9 mouse cellular contexts compared by ENCODE assay signal in the genomic region with DNA sequence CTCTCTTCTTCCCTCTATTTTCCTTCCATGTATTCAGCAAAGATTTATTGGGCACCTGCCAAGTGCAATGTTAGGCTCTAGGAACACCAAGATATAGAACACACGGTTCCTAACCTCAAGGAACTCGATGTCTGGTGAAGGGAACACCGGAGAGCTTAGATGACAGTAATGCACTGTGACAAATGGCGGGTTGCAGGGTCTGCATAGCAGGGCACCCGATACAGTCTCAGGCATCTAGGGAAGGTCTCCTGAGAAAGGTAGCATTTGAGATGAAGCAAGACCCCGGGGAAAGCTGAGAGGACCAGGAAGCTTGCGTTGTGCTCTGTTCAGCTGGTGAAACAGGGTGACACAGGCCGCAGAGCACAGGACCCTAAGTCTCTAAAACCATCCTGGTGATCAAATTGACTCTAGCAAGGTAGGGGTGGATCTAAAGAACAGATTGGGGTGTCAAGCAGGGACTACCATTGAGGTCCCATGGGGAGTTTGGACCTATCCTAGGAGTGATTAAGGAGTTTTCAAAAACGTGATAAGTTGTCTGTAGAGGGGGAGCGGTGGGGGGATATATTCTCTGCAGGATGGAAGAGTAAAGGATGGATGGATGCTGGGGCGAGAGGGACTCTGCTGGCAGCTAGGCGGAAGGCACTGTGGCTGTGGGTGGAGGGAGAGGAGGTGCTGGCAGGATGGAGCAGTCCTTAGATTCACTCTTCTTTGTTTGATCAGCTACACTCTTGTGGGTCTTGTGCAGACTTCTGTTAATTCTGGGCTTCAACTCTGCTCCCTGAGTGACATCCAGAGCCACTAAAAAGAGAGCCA. TPM values are rescaled to one million over a fixed set of nuclear protein-coding genes. Genes with fewer than 3 reads are reported as not detected.
DNase-seq lines count a peak whose midpoint lies in the region; ATAC-seq and TF ChIP-seq lines count a peak whose summit lies in the region.
"Had no signal": no experiment of that assay in that cellular context is flagged by ENCODE, and none has a peak within 500 bp of the region (broad histone marks: within the 10 kb centered on the region; RNA-seq: fewer than 3 reads in every experiment).

No protein-coding gene starts in this region.

- no peaks in the 10 kb centered on the region for H3K36me3 ChIP-seq in thymus, adult 2 months (ENCODE audit: control insufficient read depth, insufficient read depth, low read length)
- no peaks in the 10 kb centered on the region for H3K36me3 ChIP-seq in neural tube, embryonic 15.5 days

- H3K4me1 ChIP-seq in thymus, adult 2 months (replicated peaks; ENCODE audit: control insufficient read depth, insufficient read depth, low read length): peaks cover 19% of the 10 kb centered on the region
- peaks cover 32% of the 10 kb centered on the region for H3K4me1 ChIP-seq in neural tube, embryonic 15.5 days

- H3K27ac ChIP-seq in thymus, adult 2 months (ENCODE audit: control insufficient read depth, insufficient read depth, low read length): no peak overlapping the region
- H3K27ac ChIP-seq in neural tube, embryonic 15.5 days (replicated peaks): 0 out of 2 replicates have a peak overlapping the region, but pooled peaks have one; percentile 3

- no peak overlapping the region for H3K9ac ChIP-seq in neural tube, embryonic 15.5 days (replicated peaks)

- ATAC-seq in neural tube, embryonic 15.5 days (ENCODE audit: low FRiP score): no peak
- ATAC-seq in activated CD4-positive, CD25-positive, alpha-beta regulatory T cell, adult 4 months: no peak

- DNase-seq in heart, adult 11 months: peak; percentile 92
- no peak for DNase-seq in heart, postnatal 14 days
- peak; percentile 31 for DNase-seq in thymus, postnatal 4 days
- DNase-seq in thymus, adult 2 months: no peak
- peak; percentile 29 for DNase-seq in kidney, postnatal 14 days
- DNase-seq in B cell, adult 2 months: no peak

- TF ChIP-seq CTCF in thymus, adult 2 months (IDR thresholded peaks at IDR 0.05; ENCODE audit: borderline replicate concordance, control insufficient read depth, extremely low read depth, insufficient read depth, low read length, poor library complexity): no peak

- no peak overlapping the region for H3K4me3 ChIP-seq in thymus, adult 2 months (ENCODE audit: control insufficient read depth, insufficient read depth, low read length)
- H3K4me3 ChIP-seq in neural tube, embryonic 15.5 days (replicated peaks): no peak overlapping the region

- H3K27me3 ChIP-seq in thymus, adult 2 months (ENCODE audit: control insufficient read depth, insufficient read depth, low read length): no peaks in the 10 kb centered on the region
- H3K27me3 ChIP-seq in neural tube, embryonic 15.5 days (replicated peaks): peaks cover 6% of the 10 kb centered on the region; the same call in 1 of the 2 replicates

- no peak for TF ChIP-seq POLR2A in thymus, adult 2 months (IDR thresholded peaks at IDR 0.05; ENCODE audit: control insufficient read depth, extremely low read depth, insufficient read depth, low read length, poor library complexity)

- no peak overlapping the region; the same call in 1 of the 2 replicates for H3K4me2 ChIP-seq in neural tube, embryonic 15.5 days

- H3K9me3 ChIP-seq in neural tube, embryonic 15.5 days (replicated peaks): no peaks in the 10 kb centered on the region

- 74% methylated on average over 12 of the region's 12 CpGs for WGBS in thymus, adult 2 months
- WGBS in neural tube, embryonic 15.5 days: 36% methylated on average over 12 of the region's 12 CpGs

- intact Hi-C loops in heart, postnatal 14 days (cut with DNase I): loop anchor here (1.0 to 2.0 kb wide), 3 partner anchors 75 to 189 kb away; no protein-coding TSS in a partner anchor

RNA-seq across cellular contexts. Expression of a gene that starts 43.5 kb away (rescaled TPM):
- total RNA-seq in heart, postnatal 14 days (2021): 10 to 100 TPM in 1 of 2 experiments, 1 to 10 TPM in 1; 9.0 to 10.9 TPM
- 0.87 and 2.3 TPM in 2 replicates for polyA plus RNA-seq in thymus, adult 2 months (2012; rRNA removed)
- 0.70 and 0.92 TPM in 2 replicates for polyA plus RNA-seq in neural tube, embryonic 15.5 days (2015; fragmentation: Nextera tagmentation; extraction: Ambion mirVana)
- polyA plus RNA-seq in activated CD4-positive, CD25-positive, alpha-beta regulatory T cell, adult 4 months (2017; shearing (Covaris generic)): not detected
- total RNA-seq: common myeloid progenitor, adult 5-6 weeks had no signal

Comparison
In these comparisons a context has a peak if more than half of its experiments do, and no peak if none do; other contexts are left out.
1. DNase-seq: peak in heart, adult 11 months (single experiment), thymus, postnatal 4 days (single experiment) and kidney, postnatal 14 days (single experiment); none in heart, postnatal 14 days (0 of 2), thymus, adult 2 months (single experiment) and B cell, adult 2 months (0 of 2).